Mouse (Mus musculus) gastrocnemius, postnatal 36 days (tissue): ENCODE data around the gene Zbtb22. TPM values are rescaled to one million over a fixed set of nuclear protein-coding genes. Genes with fewer than 3 reads are reported as not detected.

ENCODE experiments used
- DNase-seq, 2 experiments: peaks; one replicate each; pipeline ENCODE4 v3.0.0; 2022
- intact Hi-C: fragments of 180-260 bp; cut with DNase I; formaldehyde crosslinking; loops from one replicate; pipeline ENCODE4 v1.15.1; 2025
- microRNA-seq, 2 experiments: library from miRNA; unstranded; fragments of <30 nt; microRNA quantifications; one replicate each; pipeline ENCODE4 v1.2.0; 2021
- total RNA-seq, 2 experiments: library from RNA; stranded (reverse); gene quantifications; 2 replicates each; pipeline ENCODE4 v1.2.3; 2021

The Zbtb22 gene
- total RNA-seq, 2 experiments from 2014 or later, result 12.6 to 16.6 TPM

DNA sequence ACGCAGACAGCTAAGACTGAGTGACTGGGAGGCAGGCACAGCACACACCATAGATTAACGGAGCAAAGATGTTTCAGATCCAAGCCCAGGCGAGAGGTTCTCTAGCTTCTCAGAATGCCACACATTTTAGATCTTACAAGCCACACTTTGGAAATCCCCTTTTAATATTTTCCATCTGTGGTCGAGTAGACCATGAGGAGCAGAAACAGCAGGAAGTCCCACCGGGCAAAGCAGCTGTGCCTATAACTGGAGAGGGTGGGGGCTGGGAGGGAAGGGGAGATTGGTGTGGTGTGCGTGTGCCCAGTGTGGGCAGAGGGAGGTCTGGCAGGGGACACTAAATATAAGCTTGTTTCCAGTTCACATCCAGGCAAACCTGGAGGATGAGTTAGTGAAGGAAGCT lies 41.8 kb downstream of the Zbtb22 start:
- no peak for DNase-seq
- intact Hi-C loops, result no loop called here

DNA sequence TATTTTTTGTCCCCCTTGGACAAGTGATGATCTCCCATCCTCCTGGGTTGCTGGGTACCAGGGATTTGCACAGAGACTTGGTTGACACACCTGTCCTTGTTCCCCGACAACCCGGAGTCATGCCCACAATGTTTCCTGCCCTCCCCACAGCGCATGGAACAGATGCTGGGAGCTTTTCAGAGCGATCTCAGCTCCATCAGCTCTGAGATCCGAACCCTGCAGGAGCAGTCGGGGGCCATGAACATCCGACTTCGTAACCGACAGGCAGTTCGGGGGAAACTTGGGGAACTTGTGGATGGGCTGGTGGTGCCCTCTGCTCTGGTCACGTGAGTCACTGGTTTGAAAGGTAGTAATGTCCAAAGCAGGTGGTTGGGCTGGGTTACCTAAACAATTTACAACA lies 42.7 kb downstream of the Zbtb22 start:
- intact Hi-C loops, result loop anchor here (2.0 kb wide), 1 partner anchor 62 kb away; no protein-coding TSS in a partner anchor
- DNase-seq, result peak in 1 of 2 experiments; percentile 11

DNA sequence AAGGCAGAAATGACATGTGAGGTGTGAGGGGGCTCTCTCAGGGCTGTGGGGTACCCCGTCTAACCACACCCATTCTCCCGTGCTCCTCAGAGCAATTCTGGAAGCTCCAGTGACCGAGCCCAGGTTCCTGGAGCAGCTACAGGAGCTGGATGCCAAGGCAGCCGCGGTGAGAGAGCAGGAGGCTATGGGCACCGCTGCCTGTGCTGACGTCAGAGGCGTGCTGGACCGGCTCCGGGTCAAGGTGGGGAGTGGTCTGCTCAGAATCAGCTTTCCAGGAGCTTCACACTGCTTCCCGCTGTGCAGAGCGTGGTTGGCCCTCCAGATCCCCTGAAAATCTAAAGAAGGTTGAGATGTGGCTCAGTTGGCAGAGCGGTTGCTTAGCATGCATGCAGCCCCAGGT lies 43.4 kb downstream of the Zbtb22 start:
- intact Hi-C loops, result loop anchor here (2.0 kb wide), 1 partner anchor 62 kb away; no protein-coding TSS in a partner anchor

DNA sequence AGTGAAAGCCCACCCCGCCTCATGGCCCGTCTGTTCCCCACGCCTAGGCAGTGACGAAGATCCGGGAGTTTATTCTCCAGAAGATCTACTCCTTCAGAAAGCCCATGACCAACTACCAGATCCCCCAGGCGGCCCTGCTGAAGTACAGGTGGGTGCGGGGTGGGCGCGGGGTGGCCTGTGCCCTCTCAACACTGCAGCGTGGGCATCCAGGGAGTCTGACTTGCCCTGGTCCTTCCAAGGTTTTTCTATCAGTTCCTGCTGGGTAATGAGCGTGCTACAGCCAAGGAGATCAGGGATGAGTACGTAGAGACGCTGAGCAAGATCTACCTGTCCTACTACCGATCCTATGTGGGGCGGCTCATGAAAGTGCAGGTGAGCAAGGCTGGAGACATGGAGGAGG lies 44.2 kb downstream of the Zbtb22 start:
- intact Hi-C loops, result loop anchor here (2.0 kb wide), 1 partner anchor 61 kb away; no protein-coding TSS in a partner anchor

More for the DNA sequence above, 43.4 kb downstream of the Zbtb22 start:
- DNase-seq, result peak in 1 of 2 experiments; percentile 15

DNA sequence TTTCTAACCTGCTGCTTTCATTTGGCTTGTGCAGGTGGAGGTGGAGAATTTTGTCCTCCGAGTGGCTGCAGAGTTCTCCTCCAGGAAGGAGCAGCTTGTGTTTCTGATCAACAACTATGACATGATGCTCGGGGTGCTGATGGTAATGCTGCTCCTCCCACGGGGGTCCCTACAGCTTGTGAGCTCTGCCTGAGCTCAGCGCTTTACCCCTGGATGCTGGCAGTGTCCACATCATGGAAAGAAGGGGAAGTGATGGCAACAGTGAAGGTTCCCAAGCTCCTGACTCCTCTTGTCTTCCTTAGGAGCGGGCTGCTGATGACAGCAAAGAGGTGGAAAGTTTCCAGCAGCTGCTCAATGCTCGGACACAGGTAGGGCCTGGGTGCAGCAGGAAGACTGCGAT lies 47.2 kb downstream of the Zbtb22 start:
- intact Hi-C loops, result no loop called here
- DNase-seq, result no peak

More for the DNA sequence above, 44.2 kb downstream of the Zbtb22 start:
- no peak for DNase-seq

DNA sequence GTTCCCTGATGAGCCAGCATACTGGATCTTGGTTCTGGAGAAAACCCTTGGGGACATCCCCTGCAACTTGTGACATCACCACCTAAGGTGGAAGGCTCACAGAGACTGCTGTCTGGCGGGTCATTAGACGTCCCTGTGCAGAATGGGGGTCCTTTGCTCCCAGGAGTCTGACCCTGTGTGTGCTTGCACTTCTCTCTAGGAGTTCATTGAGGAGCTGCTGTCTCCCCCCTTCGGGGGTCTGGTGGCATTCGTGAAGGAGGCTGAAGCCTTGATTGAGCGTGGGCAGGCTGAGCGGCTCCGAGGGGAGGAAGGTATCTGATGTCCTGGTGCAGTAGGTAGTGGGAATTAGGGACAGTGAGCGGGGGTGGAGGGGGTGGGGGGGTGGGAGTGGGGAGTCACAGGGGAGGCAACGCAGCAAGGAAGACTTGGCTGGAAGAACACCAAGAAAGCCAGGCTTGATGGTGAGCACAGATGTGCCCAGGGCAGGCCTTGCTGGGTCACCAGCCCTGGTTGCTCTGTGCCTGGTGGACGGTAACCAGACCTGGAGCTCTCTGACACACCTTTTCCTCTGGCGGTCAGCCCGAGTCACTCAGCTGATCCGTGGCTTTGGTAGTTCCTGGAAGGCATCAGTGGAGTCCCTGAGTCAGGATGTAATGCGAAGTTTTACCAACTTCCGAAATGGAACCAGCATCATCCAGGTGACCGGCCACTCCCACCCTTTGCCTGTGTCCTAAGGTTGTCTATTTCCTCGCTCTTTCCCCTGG lies 49.6 kb downstream of the Zbtb22 start:
- no peak for DNase-seq
- intact Hi-C loops, result loop anchor here (1.0 kb wide), 1 partner anchor 1339 kb away; no protein-coding TSS in a partner anchor

DNA sequence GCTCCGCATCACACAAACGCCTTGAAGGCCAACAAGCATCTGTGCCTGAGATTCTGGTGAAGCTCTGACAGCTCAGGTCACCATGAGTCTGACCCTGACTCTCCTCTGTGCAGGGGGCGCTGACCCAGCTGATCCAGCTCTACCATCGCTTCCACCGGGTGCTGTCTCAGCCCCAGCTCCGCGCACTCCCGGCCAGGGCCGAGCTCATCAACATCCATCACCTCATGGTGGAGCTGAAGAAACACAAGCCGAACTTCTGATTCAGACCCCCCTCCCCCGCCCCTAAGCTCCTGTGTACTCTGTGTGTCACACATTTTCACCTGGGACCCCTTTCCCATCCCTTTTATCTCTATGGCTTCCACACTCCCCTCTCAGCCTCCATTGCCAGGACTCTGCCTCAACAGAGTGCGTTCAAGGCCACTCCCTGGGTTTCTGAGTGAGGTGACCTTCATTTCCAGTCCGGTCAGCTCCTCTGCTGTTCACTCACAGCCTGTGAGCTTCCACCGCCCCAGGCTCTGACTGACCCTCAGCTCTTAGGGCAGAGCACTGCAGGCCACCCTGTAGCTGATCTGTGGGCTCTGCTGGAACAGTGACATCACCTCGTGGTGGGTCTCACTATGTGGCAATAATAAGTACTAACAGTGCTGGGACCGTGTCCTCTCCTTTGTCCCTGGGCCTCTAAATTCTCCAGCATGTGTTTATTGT lies 50.3 kb downstream of the Zbtb22 start:
- DNase-seq, result no peak
- intact Hi-C loops, result loop anchor here (1.0 kb wide), 1 partner anchor 1338 kb away; no protein-coding TSS in a partner anchor

DNA sequence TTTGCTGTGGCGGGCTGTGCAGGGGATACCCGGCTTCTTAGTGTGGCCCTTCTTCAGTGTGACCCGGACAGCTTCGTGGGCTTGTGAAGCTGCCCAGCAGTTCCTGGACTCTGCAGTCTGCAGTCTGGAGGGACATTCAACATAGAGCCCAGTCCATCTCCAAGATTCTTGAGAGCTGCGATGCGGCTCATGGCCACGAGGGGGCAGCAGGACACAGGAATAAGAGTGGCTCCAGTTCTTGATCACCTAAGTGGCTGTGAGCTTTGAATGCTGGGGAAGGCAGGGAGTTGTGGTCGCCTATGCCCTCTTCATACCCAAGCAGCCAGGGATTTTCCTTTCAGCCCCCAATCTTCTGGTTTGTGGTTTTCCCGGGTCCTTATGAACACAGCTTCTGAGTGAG lies 52.8 kb downstream of the Zbtb22 start:
- peak; percentile 68 to 83 for DNase-seq
- intact Hi-C loops, result loop anchor here (1.0 kb wide), 1 partner anchor 14 kb away; no protein-coding TSS in a partner anchor

Small RNA genes within 50 kb of the gene (microRNA-seq; reads per million reads assigned to microRNA genes)
- gene Gm27740, result 0 reads per million in 2 experiments

Other genes with a start within 250 kb of the Zbtb22 start
- gene Hnrnpm, start 229.0 kb upstream of the Zbtb22 start, total RNA-seq, result 10 to 100 TPM; 57.9 to 64.7 TPM
- gene March2, start 197.2 kb upstream of the Zbtb22 start, total RNA-seq, result 10 to 100 TPM; 83.8 to 92.6 TPM
- gene Rab11b, start 155.4 kb upstream of the Zbtb22 start, total RNA-seq, result 100 to 1,000 TPM; 120 to 147 TPM
- 10 to 100 TPM in 1 of 2 experiments, 1 to 10 TPM in 1; 8.0 to 11.7 TPM for gene Angptl4, start 134.1 kb upstream of the Zbtb22 start, total RNA-seq
- 10 to 100 TPM; 15.3 to 22.5 TPM for gene Kank3, start 105.4 kb upstream of the Zbtb22 start, total RNA-seq
- 100 to 1,000 TPM; 503 to 584 TPM for gene Rps28, start 91.3 kb upstream of the Zbtb22 start, total RNA-seq
- gene Ndufa7, start 91.3 kb upstream of the Zbtb22 start, total RNA-seq, result 100 to 1,000 TPM; 325 to 364 TPM
- 10 to 100 TPM; 13.3 to 15.2 TPM for gene Cd320, start 72.8 kb upstream of the Zbtb22 start, total RNA-seq
- not detected for gene Gm7029, start 42.1 kb upstream of the Zbtb22 start, total RNA-seq
- 1 to 10 TPM in 1 of 2 experiments, under 1 TPM in 1; 0.74 to 1.1 TPM for gene Kifc1, start 25.2 kb upstream of the Zbtb22 start, total RNA-seq
- not detected for gene Platr17, start 10.8 kb upstream of the Zbtb22 start, total RNA-seq
- gene Daxx, start 6.5 kb upstream of the Zbtb22 start, total RNA-seq, result 10 to 100 TPM in 1 of 2 experiments, 1 to 10 TPM in 1; 9.3 to 11.3 TPM
- 10 to 100 TPM; 31.8 to 34.7 TPM for gene Tapbp, start within 50 bp of the Zbtb22 start, total RNA-seq
- gene Rgl2, start 13.6 kb downstream of the Zbtb22 start, total RNA-seq, result 10 to 100 TPM; 26.5 to 28.3 TPM
- 10 to 100 TPM; 56.7 to 58.6 TPM for gene Pfdn6, start 24.4 kb downstream of the Zbtb22 start, total RNA-seq
- gene Wdr46, start 24.8 kb downstream of the Zbtb22 start, total RNA-seq, result 1 to 10 TPM; 8.4 to 9.7 TPM
- 1 to 10 TPM; 1.5 to 1.6 TPM for gene B3galt4, start 35.6 kb downstream of the Zbtb22 start, total RNA-seq
- 10 to 100 TPM; 30.5 to 30.6 TPM for gene Vps52, start 39.9 kb downstream of the Zbtb22 start, total RNA-seq
- gene Rps18, start 40.1 kb downstream of the Zbtb22 start, total RNA-seq, result 100 to 1,000 TPM; 282 to 369 TPM
- gene H2-K1, start 84.4 kb downstream of the Zbtb22 start, total RNA-seq, result 10 to 100 TPM; 25.6 to 32.9 TPM
- gene Ring1, start 108.8 kb downstream of the Zbtb22 start, total RNA-seq, result 10 to 100 TPM; 11.7 to 12.4 TPM
- 10 to 100 TPM; 55.5 to 64.2 TPM for gene H2-Ke6, start 112.2 kb downstream of the Zbtb22 start, total RNA-seq
- gene Slc39a7, start 115.8 kb downstream of the Zbtb22 start, total RNA-seq, result 10 to 100 TPM; 40.8 to 45.2 TPM
- gene Rxrb, start 115.9 kb downstream of the Zbtb22 start, total RNA-seq, result 10 to 100 TPM; 34.5 to 35.3 TPM
- 1 to 10 TPM; 9.3 to 9.6 TPM for gene Col11a2, start 123.5 kb downstream of the Zbtb22 start, total RNA-seq
- not detected for gene H2-Oa, start 176.4 kb downstream of the Zbtb22 start, total RNA-seq
- gene H2-DMa, start 203.6 kb downstream of the Zbtb22 start, total RNA-seq, result 1 to 10 TPM; 3.6 to 4.9 TPM
- gene Brd2, start 206.7 kb downstream of the Zbtb22 start, total RNA-seq, result 10 to 100 TPM; 63.2 to 74.1 TPM
- under 1 TPM; 0.35 to 0.48 TPM for gene H2-DMb2, start 227.4 kb downstream of the Zbtb22 start, total RNA-seq
- gene H2-DMb1, start 237.2 kb downstream of the Zbtb22 start, total RNA-seq, result 1 to 10 TPM in 1 of 2 experiments, under 1 TPM in 1; 0.71 to 1.2 TPM